Comparison of ENCODE assay signal across 33 mouse cellular contexts in the genomic region with DNA sequence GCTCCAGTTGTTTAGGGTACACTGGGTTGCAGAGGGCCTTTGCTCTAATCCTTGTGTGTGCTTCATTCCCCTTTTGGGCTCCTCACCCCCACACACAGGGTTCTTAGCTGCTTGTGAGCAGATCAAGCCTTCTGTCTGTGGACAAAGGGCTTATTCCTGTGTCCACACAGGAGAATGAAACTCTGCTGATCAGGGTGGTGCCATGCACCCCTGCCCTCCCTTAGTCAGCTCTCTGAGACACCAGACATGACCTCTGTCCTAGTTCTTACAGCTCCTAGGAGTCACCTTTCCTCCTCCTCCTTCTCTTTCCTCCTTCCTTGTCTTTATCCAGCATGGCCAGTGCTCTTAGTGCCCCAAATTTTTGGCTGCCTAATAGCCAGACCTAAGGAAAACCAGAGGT. TPM values are rescaled to one million over a fixed set of nuclear protein-coding genes. Genes with fewer than 3 reads are reported as not detected.
DNase-seq lines count a peak whose midpoint lies in the region; ATAC-seq and TF ChIP-seq lines count a peak whose summit lies in the region.
"Had no signal": no experiment of that assay in that cellular context is flagged by ENCODE, and none has a peak within 500 bp of the region (broad histone marks: within the 10 kb centered on the region; RNA-seq: fewer than 3 reads in every experiment).

No protein-coding gene starts in this region.

- no peak overlapping the region for H3K4me2 ChIP-seq in stomach, embryonic 15.5 days
- H3K4me2 ChIP-seq: embryonic facial prominence, embryonic 12.5 days; embryonic facial prominence, embryonic 15.5 days; forebrain, embryonic 15.5 days; heart, embryonic 13.5 days; hindbrain, embryonic 14.5 days had no signal

- no peak overlapping the region for H3K9ac ChIP-seq in ES-Bruce4 (ENCODE audit: low read depth, poor library complexity, severe bottlenecking)
- H3K9ac ChIP-seq in stomach, embryonic 15.5 days: no peak overlapping the region
- H3K9ac ChIP-seq: embryonic facial prominence, embryonic 12.5 days; embryonic facial prominence, embryonic 15.5 days; forebrain, embryonic 15.5 days; heart, embryonic 13.5 days; hindbrain, embryonic 14.5 days had no signal

- ATAC-seq in stomach, embryonic 15.5 days (ENCODE audit: insufficient read depth, low FRiP score, low read depth): no peak
- ATAC-seq: CD4-positive, CD25-positive, alpha-beta regulatory T cell, adult 4 months; forebrain, embryonic 15.5 days; hindbrain, postnatal 0 days; inflammation-experienced regulatory T-cells, adult 6 months had no signal

- H3K4me1 ChIP-seq in E14TG2a.4 (replicated peaks; ENCODE audit: low read depth, low read length) (peaks cover 87% of the 10 kb centered on the region), ES-Bruce4 (ENCODE audit: control insufficient read depth, insufficient read depth, low read length) (peaks cover 15% of the 10 kb centered on the region)
- peaks cover 15% of the 10 kb centered on the region for H3K4me1 ChIP-seq in brown adipose tissue, adult 24 weeks (ENCODE audit: control insufficient read depth, insufficient read depth, insufficient read length, low read length)
- H3K4me1 ChIP-seq in stomach, embryonic 15.5 days: peaks cover 8% of the 10 kb centered on the region; the same call in 1 of the 2 replicates

- intact Hi-C loops in left cerebral cortex, postnatal 10 days (cut with DNase I): no loop called here
- intact Hi-C loops in gastrocnemius, postnatal 36 days (cut with DNase I): no loop called here

- H3K27me3 ChIP-seq in E14TG2a.4 (ENCODE audit: insufficient read depth, low read length): no peaks in the 10 kb centered on the region
- no peaks in the 10 kb centered on the region for H3K27me3 ChIP-seq in ES-Bruce4 (ENCODE audit: control insufficient read depth, insufficient read depth, low read length, poor library complexity, severe bottlenecking)
- H3K27me3 ChIP-seq in stomach, embryonic 15.5 days (replicated peaks): no peaks in the 10 kb centered on the region
- H3K27me3 ChIP-seq: embryonic facial prominence, embryonic 12.5 days; embryonic facial prominence, embryonic 15.5 days; forebrain, embryonic 15.5 days; heart, embryonic 13.5 days had no signal

- H3K36me3 ChIP-seq in E14TG2a.4 (ENCODE audit: insufficient read depth, low read length) (no peaks in the 10 kb centered on the region), ES-Bruce4 (ENCODE audit: control insufficient read depth, insufficient read depth, low read length, poor library complexity, severe bottlenecking) (no peaks in the 10 kb centered on the region)
- no peaks in the 10 kb centered on the region for H3K36me3 ChIP-seq in stomach, embryonic 15.5 days
- H3K36me3 ChIP-seq: embryonic facial prominence, embryonic 12.5 days; embryonic facial prominence, embryonic 15.5 days; forebrain, embryonic 15.5 days; heart, embryonic 13.5 days had no signal

- no peak for TF ChIP-seq POLR2A in ES-Bruce4 (IDR thresholded peaks at IDR 0.05; ENCODE audit: insufficient read depth, low read length)

- H3K4me3 ChIP-seq in E14TG2a.4 (replicated peaks; ENCODE audit: low read length) (0 out of 2 replicates have a peak overlapping the region, but pooled peaks have one; percentile 0), ES-Bruce4 (ENCODE audit: low read depth, low read length) (no peak overlapping the region)
- H3K4me3 ChIP-seq in brown adipose tissue, adult 24 weeks (ENCODE audit: insufficient read depth, low read depth, low read length): no peak overlapping the region
- H3K4me3 ChIP-seq in stomach, embryonic 15.5 days (replicated peaks): no peak overlapping the region
- H3K4me3 ChIP-seq: embryonic facial prominence, embryonic 12.5 days; embryonic facial prominence, embryonic 15.5 days; forebrain, embryonic 15.5 days; heart, embryonic 13.5 days had no signal

- H3K27ac ChIP-seq in ES-Bruce4 (ENCODE audit: insufficient read depth, low read length): peak overlapping the region; percentile 82
- H3K27ac ChIP-seq in brown adipose tissue, adult 24 weeks (replicated peaks; ENCODE audit: low read depth, low read length): peak overlapping the region; percentile 98
- H3K27ac ChIP-seq in stomach, embryonic 15.5 days: peak overlapping the region; percentile 40; the same call in 1 of the 2 replicates
- H3K27ac ChIP-seq: embryonic facial prominence, embryonic 12.5 days; embryonic facial prominence, embryonic 15.5 days; forebrain, embryonic 15.5 days; heart, embryonic 13.5 days; hindbrain, embryonic 14.5 days; hindbrain, postnatal 0 days had no signal

- TF ChIP-seq CTCF in E14TG2a.4 (conservative IDR thresholded peaks at IDR 0.05; ENCODE audit: low read length) (no peak), ES-Bruce4 (IDR thresholded peaks at IDR 0.05; ENCODE audit: low read depth, low read length) (no peak)

- H3K9me3 ChIP-seq in E14TG2a.4 (ENCODE audit: low read length): no peaks in the 10 kb centered on the region
- no peaks in the 10 kb centered on the region for H3K9me3 ChIP-seq in ES-Bruce4 (replicated peaks; ENCODE audit: control insufficient read depth, insufficient read depth, low read length, poor library complexity, severe bottlenecking)
- no peaks in the 10 kb centered on the region for H3K9me3 ChIP-seq in stomach, embryonic 15.5 days
- H3K9me3 ChIP-seq: embryonic facial prominence, embryonic 12.5 days; embryonic facial prominence, embryonic 15.5 days; forebrain, embryonic 15.5 days; heart, embryonic 13.5 days had no signal

- TF ChIP-seq EP300 in ES-Bruce4 (IDR thresholded peaks at IDR 0.05; ENCODE audit: insufficient read depth, low read depth, low read length): no peak

- DNase-seq in left cerebral cortex, postnatal 10 days (ENCODE audit: extremely low spot score in 1 of 2, low spot score in 2 of 2): no peak
- DNase-seq in kidney, adult 9 months: no peak
- DNase-seq in gastrocnemius, postnatal 4 days (ENCODE audit: low spot score in 2 of 2): no peak
- no peak for DNase-seq in gastrocnemius, postnatal 36 days
- DNase-seq: adrenal gland, adult 8-10 months; adrenal gland, postnatal 25 days; cerebellum, adult 2 months; cerebellum, adult 9-11 months; cerebellum, postnatal 25 days; gastrocnemius, postnatal 25 days; heart, adult 11 months; heart, postnatal 14 days; heart, postnatal 4 days had no signal

RNA-seq across cellular contexts. Expression of gene Agpat2, which starts 7.7 kb away (rescaled TPM):
- polyA plus RNA-seq in ES-Bruce4 (2011; ENCODE audit: insufficient read depth, insufficient read length, low read depth, missing spikeins): 19.7 and 21.0 TPM in 2 replicates
- polyA plus RNA-seq in brown adipose tissue, adult 24 weeks (2012; ENCODE audit: insufficient read depth, insufficient read length, missing spikeins): 2,029 and 2,407 TPM in 2 replicates
- polyA plus RNA-seq in stomach, embryonic 15.5 days (2015; fragmentation: Nextera tagmentation; extraction: Ambion mirVana): 60.1 and 63.4 TPM in 2 replicates
- total RNA-seq in left cerebral cortex, postnatal 10 days (2021): 1 to 10 TPM; 1.6 to 2.2 TPM
- total RNA-seq in gastrocnemius, postnatal 4 days (2021): 10 to 100 TPM; 12.1 to 19.0 TPM
- 1 to 10 TPM; 5.6 to 5.9 TPM for total RNA-seq in gastrocnemius, postnatal 36 days (2021)

RNA-seq across cellular contexts. Expression of gene Fam69b, which starts 16.4 kb away (rescaled TPM):
- 4.9 and 5.3 TPM in 2 replicates for polyA plus RNA-seq in ES-Bruce4 (2011; ENCODE audit: insufficient read depth, insufficient read length, low read depth, missing spikeins)
- 24.4 and 49.4 TPM in 2 replicates for polyA plus RNA-seq in brown adipose tissue, adult 24 weeks (2012; ENCODE audit: insufficient read depth, insufficient read length, missing spikeins)
- polyA plus RNA-seq in stomach, embryonic 15.5 days (2015; fragmentation: Nextera tagmentation; extraction: Ambion mirVana): 28.9 and 33.7 TPM in 2 replicates
- total RNA-seq in left cerebral cortex, postnatal 10 days (2021): 10 to 100 TPM; 88.2 to 90.8 TPM
- 1 to 10 TPM; 2.6 to 4.0 TPM for total RNA-seq in gastrocnemius, postnatal 4 days (2021)
- total RNA-seq in gastrocnemius, postnatal 36 days (2021): 1 to 10 TPM; 1.6 to 2.3 TPM

RNA-seq across cellular contexts. Expression of gene Gm20532, which starts 25.5 kb away (rescaled TPM):
- polyA plus RNA-seq in ES-Bruce4 (2011; ENCODE audit: insufficient read depth, insufficient read length, low read depth, missing spikeins): not detected in 2 replicates
- polyA plus RNA-seq in brown adipose tissue, adult 24 weeks (2012; ENCODE audit: insufficient read depth, insufficient read length, missing spikeins): not detected in 2 replicates
- not detected in 2 replicates for polyA plus RNA-seq in stomach, embryonic 15.5 days (2015; fragmentation: Nextera tagmentation; extraction: Ambion mirVana)
- total RNA-seq in left cerebral cortex, postnatal 10 days (2021): not detected
- not detected for total RNA-seq in gastrocnemius, postnatal 4 days (2021)
- not detected for total RNA-seq in gastrocnemius, postnatal 36 days (2021)
- total RNA-seq: adrenal gland, adult 8-10 months; adrenal gland, postnatal 25 days; common myeloid progenitor, adult 5-6 weeks; gastrocnemius, adult 8-10 months; gastrocnemius, postnatal 25 days; heart, postnatal 14 days; heart, postnatal 4 days; hindbrain, postnatal 0 days had no signal
- polyA plus RNA-seq: brain, embryonic 14.5 days; C2C12; CD4-positive, CD25-positive, alpha-beta regulatory T cell, adult 4 months; cerebellum, adult 2 months; embryonic facial prominence, embryonic 12.5 days; embryonic facial prominence, embryonic 15.5 days; forebrain, embryonic 11.5 days; forebrain, embryonic 15.5 days; heart, embryonic 13.5 days; heart, embryonic 16.5 days; hindbrain, embryonic 11.5 days; hindbrain, embryonic 14.5 days; hindbrain, postnatal 0 days; inflammation-experienced regulatory T-cells, adult 6 months had no signal

RNA-seq across cellular contexts. Expression of gene Egfl7, which starts 32.1 kb away (rescaled TPM):
- polyA plus RNA-seq in ES-Bruce4 (2011; ENCODE audit: insufficient read depth, insufficient read length, low read depth, missing spikeins): 37.7 and 41.1 TPM in 2 replicates
- 75.5 and 80.4 TPM in 2 replicates for polyA plus RNA-seq in brown adipose tissue, adult 24 weeks (2012; ENCODE audit: insufficient read depth, insufficient read length, missing spikeins)
- polyA plus RNA-seq in stomach, embryonic 15.5 days (2015; fragmentation: Nextera tagmentation; extraction: Ambion mirVana): 121 and 128 TPM in 2 replicates
- total RNA-seq in left cerebral cortex, postnatal 10 days (2021): 10 to 100 TPM; 73.5 to 83.0 TPM
- total RNA-seq in gastrocnemius, postnatal 4 days (2021): 100 to 1,000 TPM; 132 to 141 TPM
- total RNA-seq in gastrocnemius, postnatal 36 days (2021): 10 to 100 TPM; 50.0 to 62.2 TPM
- polyA plus RNA-seq: CD4-positive, CD25-positive, alpha-beta regulatory T cell, adult 4 months had no signal

RNA-seq across cellular contexts. Expression of gene Lcn4, which starts 59.2 kb away (rescaled TPM):
- not detected in 2 replicates for polyA plus RNA-seq in ES-Bruce4 (2011; ENCODE audit: insufficient read depth, insufficient read length, low read depth, missing spikeins)
- polyA plus RNA-seq in brown adipose tissue, adult 24 weeks (2012; ENCODE audit: insufficient read depth, insufficient read length, missing spikeins): not detected in 2 replicates
- polyA plus RNA-seq in stomach, embryonic 15.5 days (2015; fragmentation: Nextera tagmentation; extraction: Ambion mirVana): not detected in 2 replicates
- not detected for total RNA-seq in left cerebral cortex, postnatal 10 days (2021)
- total RNA-seq in gastrocnemius, postnatal 4 days (2021): not detected
- not detected for total RNA-seq in gastrocnemius, postnatal 36 days (2021)
- total RNA-seq: adrenal gland, adult 8-10 months; adrenal gland, postnatal 25 days; common myeloid progenitor, adult 5-6 weeks; gastrocnemius, adult 8-10 months; gastrocnemius, postnatal 25 days; heart, postnatal 14 days; heart, postnatal 4 days; hindbrain, postnatal 0 days; MEL had no signal
- polyA plus RNA-seq: brain, embryonic 14.5 days; C2C12; cerebellum, adult 2 months; embryonic facial prominence, embryonic 12.5 days; embryonic facial prominence, embryonic 15.5 days; forebrain, embryonic 11.5 days; forebrain, embryonic 15.5 days; heart, embryonic 13.5 days; heart, embryonic 16.5 days; hindbrain, embryonic 11.5 days; hindbrain, embryonic 14.5 days; hindbrain, postnatal 0 days had no signal

Comparison
In these comparisons a context has a peak if more than half of its experiments do, and no peak if none do; other contexts are left out.
1. H3K27ac ChIP-seq: peak in every context shown above with its lines; median percentile 98 in brown adipose tissue, adult 24 weeks; 82 in ES-Bruce4; 40 in stomach, embryonic 15.5 days.
2. RNA of gene Fam69b, which starts 16.4 kb away (total RNA-seq): 88.2 to 90.8 TPM in left cerebral cortex, postnatal 10 days; 2.6 to 4.0 TPM in gastrocnemius, postnatal 4 days and 1.6 to 2.3 TPM in gastrocnemius, postnatal 36 days; every median in the first group is over 10 times any median in the second.